Mouse (Mus musculus) liver, adult 2 months (tissue): ENCODE results near the gene Ninl.

Experiments used
- CTCF ChIP-seq: fragments of 200-500 bp; IDR thresholded peaks from 2 replicates; pipeline ENCODE4 v1.5.1; 2011; ENCODE audit warnings: low read depth, low read length, control low read depth
- POLR2A ChIP-seq: fragments of 200-500 bp; IDR thresholded peaks from 2 replicates; pipeline ENCODE4 v1.6.1; 2011; ENCODE audit warnings: low read length, control low read depth; ENCODE audit not compliant: insufficient read depth; ENCODE audit errors: extremely low read depth

DNA sequence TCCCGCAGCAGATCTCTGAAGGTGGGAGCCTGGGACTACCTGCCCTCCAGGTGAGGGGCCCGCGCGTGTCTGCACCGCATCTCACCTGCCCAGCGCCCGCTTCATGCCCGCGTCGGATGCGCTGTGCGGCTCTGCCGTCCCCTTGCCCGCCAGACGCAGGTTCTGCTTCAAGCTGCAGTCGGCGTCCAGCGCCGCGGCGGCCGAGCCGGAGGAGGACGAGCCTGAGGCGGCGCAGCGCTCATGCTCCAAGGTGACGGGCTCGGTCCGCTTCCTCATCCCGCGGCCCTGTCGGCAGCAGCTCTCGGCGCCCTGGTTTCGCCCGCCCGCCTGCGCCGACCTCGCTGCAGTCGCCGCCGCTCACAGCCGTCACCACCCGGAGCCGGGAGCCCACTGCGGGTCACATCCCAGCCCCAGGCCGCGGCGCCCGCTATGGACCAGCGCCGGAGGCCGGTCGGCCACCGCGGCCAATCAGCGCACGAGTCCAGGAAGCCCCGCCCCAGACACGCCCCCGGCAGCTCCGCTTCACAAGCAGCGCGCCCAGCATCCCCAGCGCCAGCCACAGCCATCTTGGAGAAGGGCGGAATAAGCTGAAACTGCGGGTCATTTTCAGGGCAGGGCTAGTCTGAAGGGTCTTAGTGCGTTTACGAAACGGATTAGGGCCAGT lies 134.8 kb downstream of the Ninl start, which contains the start of gene Abhd12:
- peak; percentile 80 for TF ChIP-seq POLR2A
- TF ChIP-seq CTCF, result no peak
